Mouse (Mus musculus) embryo, embryonic 9.5 days (tissue): ENCODE data around the gene Rbfox1.

ENCODE experiments used
- DNase-seq: peaks from one replicate; pipeline ENCODE4 v3.0.0-alpha.2; 2017; ENCODE audit errors: extremely low spot score

Gene Rbfox1

GRCm38 (mm10) chr16:6349381-6349780, 464.2 kb downstream of the Rbfox1 start:
- no peak for DNase-seq

GRCm38 (mm10) chr16:6350256-6350655, 465.1 kb downstream of the Rbfox1 start:
- no peak for DNase-seq

GRCm38 (mm10) chr16:6353191-6353590, 468.0 kb downstream of the Rbfox1 start:
- no peak for DNase-seq

GRCm38 (mm10) chr16:6356931-6357330, 471.8 kb downstream of the Rbfox1 start:
- DNase-seq, result no peak

- DNase-seq, result no peak
Measured at GRCm38 (mm10) chr16:6365793-6366192, 480.6 kb downstream of the Rbfox1 start.

DNA sequence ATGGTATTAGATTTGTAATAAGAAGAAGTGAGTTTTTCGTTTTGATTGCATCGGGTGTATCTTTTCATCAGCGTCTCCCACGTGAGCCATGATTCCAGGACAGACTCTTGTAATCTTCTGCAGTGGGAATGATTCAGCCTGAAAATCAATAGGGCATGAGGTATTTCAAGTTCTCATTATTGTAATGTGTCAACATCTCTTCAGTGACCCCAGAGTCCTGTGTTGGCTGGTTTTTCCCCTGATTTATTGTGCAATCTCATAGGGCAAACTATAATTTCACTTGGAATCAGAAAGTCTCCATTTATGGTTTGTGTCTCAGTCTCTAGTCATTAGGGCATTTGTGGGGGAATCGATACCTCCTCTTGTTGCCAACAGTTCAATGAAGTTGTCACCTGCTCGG, 481.5 kb downstream of the Rbfox1 start:
- no peak for DNase-seq

DNA sequence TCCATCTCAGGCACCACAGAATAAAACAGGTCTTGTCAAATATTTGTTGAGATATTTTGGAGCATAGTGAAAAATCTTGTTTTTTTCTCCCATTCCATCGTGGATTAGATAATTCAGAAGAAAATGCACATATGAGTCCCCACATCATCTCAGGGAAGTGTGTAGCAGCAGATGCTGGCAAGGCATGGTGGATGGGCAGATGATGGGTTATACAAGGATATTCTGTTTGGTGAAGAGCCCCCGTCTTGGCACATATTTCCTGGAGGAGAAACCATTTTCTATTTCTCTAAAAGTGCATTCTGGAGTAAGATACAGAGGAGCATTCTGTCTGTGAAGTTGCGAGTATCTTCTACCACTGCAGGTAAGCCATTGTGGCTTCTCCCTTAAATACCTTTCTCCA, 495.8 kb downstream of the Rbfox1 start:
- no peak for DNase-seq

DNA sequence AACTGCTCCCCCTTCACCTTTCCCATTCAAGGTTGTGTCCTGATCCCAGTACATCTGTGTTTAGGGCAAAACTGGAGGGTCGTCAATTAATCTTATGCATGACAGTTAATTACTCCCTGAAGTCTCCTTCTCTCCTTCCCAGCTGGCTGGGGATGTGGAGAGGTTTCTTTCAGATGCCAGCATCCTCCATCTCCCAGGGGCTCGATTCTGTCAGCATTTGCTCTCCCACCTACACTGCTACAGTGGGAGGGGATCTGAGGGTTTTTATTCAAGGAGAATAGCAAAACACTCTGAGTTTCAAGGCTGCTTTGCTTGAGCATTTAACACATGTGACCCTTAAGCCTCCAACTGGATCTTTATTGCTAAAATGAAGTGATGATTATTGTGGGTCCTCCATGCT, 496.4 kb downstream of the Rbfox1 start:
- no peak for DNase-seq

DNA sequence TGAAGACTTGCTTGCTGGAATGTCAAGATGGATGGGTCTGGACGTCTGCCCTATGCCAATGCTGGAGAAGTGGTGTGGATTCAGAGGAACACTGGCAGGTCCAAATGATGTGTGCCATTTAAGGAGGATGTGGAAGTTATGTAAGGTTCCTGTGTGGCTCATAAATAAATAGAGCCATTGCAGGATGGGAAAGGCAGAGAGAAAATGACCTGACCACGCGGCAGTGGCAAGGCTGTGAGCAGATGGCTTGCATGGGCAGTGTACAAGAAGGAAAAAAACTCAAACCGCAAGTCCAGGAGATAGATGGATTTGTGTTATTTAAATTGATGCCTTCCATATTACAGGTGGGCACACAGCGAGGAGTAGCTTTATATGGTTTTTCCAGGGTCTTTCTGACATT, 497.6 kb downstream of the Rbfox1 start:
- no peak for DNase-seq

- no peak for DNase-seq
Measured at GRCm38 (mm10) chr16:6390278-6390930, 505.2 kb downstream of the Rbfox1 start.

GRCm38 (mm10) chr16:6396676-6397409, 511.7 kb downstream of the Rbfox1 start:
- no peak for DNase-seq

DNA sequence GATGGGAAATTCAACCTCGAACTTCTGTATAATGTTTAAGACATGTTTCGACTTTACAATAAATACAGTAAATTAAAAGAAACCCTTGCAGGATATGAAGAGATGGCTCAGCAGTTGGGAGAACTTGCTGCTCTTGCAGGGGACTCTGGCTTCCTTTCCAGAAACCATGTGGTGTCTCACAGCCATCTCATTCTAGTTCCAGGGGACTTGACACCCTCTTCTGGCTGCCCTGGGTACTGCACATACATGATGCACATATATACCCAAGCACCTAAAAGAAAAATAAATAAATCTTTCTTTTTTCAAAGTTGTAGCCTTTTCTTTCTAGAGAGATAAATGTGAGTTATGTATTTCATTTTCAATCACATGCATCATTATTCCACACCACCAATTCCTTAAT, 512.5 kb downstream of the Rbfox1 start:
- no peak for DNase-seq

DNA sequence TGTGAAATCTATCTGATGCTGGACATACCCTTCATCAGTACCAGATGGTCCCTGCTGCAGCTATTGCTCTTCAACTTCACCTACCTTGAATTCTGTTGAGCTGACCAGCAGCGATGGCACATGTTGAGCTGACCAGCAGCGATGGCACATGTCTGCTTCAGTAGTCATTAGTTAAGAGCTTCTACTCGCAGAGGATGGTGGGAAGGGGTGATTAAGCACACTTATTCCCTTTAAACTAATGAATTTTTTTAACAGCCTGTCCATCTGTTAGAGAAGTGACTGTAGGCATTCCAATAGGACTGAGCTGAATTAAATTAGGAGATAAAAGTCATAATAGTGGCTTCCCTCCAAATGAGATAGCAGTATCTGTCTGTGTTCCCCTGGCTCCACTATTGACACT, 517.7 kb downstream of the Rbfox1 start:
- DNase-seq, result no peak

- DNase-seq, result no peak
Measured at GRCm38 (mm10) chr16:6414846-6415245, 529.7 kb downstream of the Rbfox1 start.

DNA sequence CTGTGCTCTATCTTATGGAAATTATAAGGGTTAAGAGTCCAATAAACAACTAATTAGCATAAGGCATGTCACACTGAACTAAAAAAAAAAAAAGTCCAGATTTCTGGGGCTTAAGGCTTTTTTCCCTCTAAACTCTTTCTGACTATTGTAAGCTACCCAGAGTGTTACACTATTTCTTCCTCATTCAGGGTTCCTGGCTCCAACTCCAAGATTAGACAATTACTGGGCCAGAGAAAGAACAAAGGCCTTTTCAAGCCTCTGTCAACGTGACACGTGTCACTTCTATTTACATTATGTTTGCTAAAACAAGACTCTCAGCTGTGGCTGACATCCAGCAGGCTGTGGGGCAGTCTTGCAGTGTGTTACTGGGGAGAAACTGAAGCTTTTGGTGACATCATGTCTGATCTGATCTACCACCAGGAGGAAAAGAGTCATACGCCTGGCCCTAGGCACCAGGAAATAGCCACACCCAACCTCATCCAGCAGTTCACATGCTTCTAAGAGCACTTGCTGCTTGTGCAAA, 536.5 kb downstream of the Rbfox1 start:
- DNase-seq, result no peak

DNA sequence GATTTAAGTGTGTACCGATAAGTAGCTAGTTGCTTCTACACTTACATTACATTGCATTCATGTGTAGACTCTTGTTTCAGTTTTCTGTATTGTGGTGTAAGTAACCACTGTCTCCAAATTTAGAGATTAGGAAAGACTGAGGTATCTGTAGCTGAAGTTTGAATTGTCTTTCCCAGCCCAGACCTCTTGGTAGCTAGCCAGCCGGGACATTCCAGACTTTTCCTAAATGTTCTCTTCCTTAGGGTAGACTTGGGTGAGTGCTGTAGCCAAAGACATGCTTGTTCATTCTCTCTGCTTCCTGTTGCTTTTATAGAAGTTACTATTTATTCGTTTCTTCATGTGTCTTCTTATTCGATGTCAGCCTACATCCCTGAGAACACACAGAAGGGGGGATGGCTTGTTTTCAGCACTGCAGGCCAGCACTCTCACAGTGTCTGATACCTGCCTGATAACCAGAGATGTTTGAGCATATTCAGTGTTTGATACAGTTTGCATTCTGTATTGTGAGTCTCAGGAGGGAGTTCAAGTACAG, 538.8 kb downstream of the Rbfox1 start:
- no peak for DNase-seq

DNA sequence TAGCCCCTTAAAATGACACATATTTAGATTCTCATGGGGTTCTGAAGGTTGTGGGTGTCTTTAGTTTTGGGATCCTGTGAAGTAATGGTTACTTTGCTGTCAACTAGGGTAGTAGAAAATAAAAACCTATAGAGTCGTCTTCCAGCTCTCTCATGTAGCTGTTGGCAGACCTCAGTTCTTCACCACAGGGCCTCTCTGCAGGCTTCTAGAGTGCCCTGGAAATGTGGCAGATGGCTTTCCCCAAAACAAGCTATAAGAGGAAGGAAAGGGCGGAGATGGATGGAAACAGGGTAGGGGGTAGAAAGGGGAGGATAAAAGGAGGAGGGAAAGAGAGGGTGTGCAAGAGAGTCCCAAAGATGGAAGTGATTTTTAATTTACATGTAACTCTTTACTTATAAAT, 539.6 kb downstream of the Rbfox1 start:
- DNase-seq, result no peak

GRCm38 (mm10) chr16:6427292-6428281, 542.4 kb downstream of the Rbfox1 start:
- no peak for DNase-seq

GRCm38 (mm10) chr16:6430981-6431380, 545.8 kb downstream of the Rbfox1 start:
- DNase-seq, result no peak

- no peak for DNase-seq
Measured at GRCm38 (mm10) chr16:6436445-6436844, 551.3 kb downstream of the Rbfox1 start.

DNA sequence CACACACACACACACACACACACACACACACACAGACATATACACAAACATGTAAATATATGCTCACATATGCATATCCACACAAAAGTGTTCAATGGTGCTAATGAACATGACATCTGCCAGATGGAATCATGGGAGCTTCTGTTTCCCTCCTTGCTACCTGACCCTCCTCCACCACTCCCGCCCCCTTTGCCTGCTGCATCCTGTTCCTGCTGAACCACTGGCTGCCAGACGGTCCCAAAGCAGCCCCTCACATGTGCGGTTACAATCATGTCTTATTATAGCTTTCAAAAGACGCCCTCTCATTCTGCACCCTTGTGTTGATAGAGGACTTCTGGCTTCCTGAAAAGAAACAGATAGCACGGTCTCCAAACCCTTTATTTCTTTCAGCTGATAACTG, 563.1 kb downstream of the Rbfox1 start:
- DNase-seq, result no peak

DNA sequence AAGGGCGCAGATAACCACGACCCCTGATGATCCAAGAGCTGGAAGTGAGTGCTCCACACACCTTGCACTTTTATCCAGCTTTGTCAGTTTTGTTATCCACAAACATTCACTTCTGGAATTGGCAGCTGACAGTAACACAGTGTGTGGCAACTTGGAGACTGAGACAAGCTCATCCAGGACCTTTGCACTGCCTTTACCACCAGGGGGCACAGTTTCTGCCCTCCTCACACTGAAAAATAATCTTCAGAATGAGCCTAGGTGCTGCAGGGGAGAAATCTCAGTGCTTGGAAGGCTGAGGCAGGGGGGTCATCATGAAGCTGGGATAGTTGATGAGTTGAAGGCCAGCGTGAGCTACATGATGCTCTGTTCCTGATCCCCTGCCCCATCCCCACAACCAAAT, 570.2 kb downstream of the Rbfox1 start:
- DNase-seq, result peak; percentile 9
